9 mouse cellular contexts compared by ENCODE assay signal in genomic region chr8:33981629-33982028, GRCm38 (mm10).
DNase-seq lines count a peak whose midpoint lies in the region; ATAC-seq lines count a peak whose summit lies in the region.
"Had no signal": no experiment of that assay in that cellular context is flagged by ENCODE, and none has a peak within 500 bp of the region (broad histone marks: within the 10 kb centered on the region; RNA-seq: fewer than 3 reads in every experiment).

No protein-coding gene starts in this region.

- no peak overlapping the region for H3K27ac ChIP-seq in heart, embryonic 11.5 days (ENCODE audit: low read depth, low read length)
- H3K27ac ChIP-seq: forebrain, embryonic 15.5 days had no signal

- H3K4me1 ChIP-seq in heart, embryonic 11.5 days (ENCODE audit: control insufficient read depth, insufficient read depth, low read length): peaks cover 16% of the 10 kb centered on the region
- H3K4me1 ChIP-seq: forebrain, embryonic 15.5 days had no signal

- H3K9ac ChIP-seq in heart, embryonic 11.5 days (ENCODE audit: low read depth, low read length): no peak overlapping the region
- H3K9ac ChIP-seq: forebrain, embryonic 15.5 days had no signal

- H3K4me3 ChIP-seq in heart, embryonic 11.5 days (ENCODE audit: low read depth, low read length): no peak overlapping the region
- H3K4me3 ChIP-seq: forebrain, embryonic 15.5 days had no signal

- H3K9me3 ChIP-seq in heart, embryonic 11.5 days (replicated peaks; ENCODE audit: control insufficient read depth, low read length): no peaks in the 10 kb centered on the region
- H3K9me3 ChIP-seq: forebrain, embryonic 15.5 days had no signal

- 65% methylated on average over 4 of the region's 4 CpGs for WGBS in heart, embryonic 11.5 days (ENCODE audit: insufficient replicate concordance)

- peak; percentile 40 for DNase-seq in heart, postnatal 4 days
- DNase-seq in A20 (ENCODE audit: low read depth, low spot score) (peak; percentile 86), ZHBTc4 (ENCODE audit: low read depth, low spot score) (peak; percentile 91)
- peak; percentile 60 for DNase-seq in lung, postnatal 36 days
- no peak for DNase-seq in frontal cortex, postnatal 25 days (ENCODE audit: low spot score in 2 of 2)
- no peak for DNase-seq in layer of hippocampus, adult 11-12 months (ENCODE audit: low spot score)
- DNase-seq in cerebellum, postnatal 36 days: no peak

- H3K4me2 ChIP-seq in heart, embryonic 11.5 days: no peak overlapping the region
- H3K4me2 ChIP-seq: forebrain, embryonic 15.5 days had no signal

- H3K36me3 ChIP-seq in heart, embryonic 11.5 days (ENCODE audit: control insufficient read depth, insufficient read depth, low read length): no peaks in the 10 kb centered on the region
- H3K36me3 ChIP-seq: forebrain, embryonic 15.5 days had no signal

- no peaks in the 10 kb centered on the region for H3K27me3 ChIP-seq in heart, embryonic 11.5 days (ENCODE audit: control insufficient read depth, insufficient read depth, low read length)
- H3K27me3 ChIP-seq: forebrain, embryonic 15.5 days had no signal

- ATAC-seq in heart, embryonic 11.5 days (replicated peaks; ENCODE audit: insufficient number of reproducible peaks, low FRiP score, low TSS enrichment): no peak
- ATAC-seq: forebrain, embryonic 15.5 days had no signal

Comparison
In these comparisons a context has a peak if more than half of its experiments do, and no peak if none do; other contexts are left out.
1. DNase-seq: peak in heart, postnatal 4 days (single experiment), A20 (single experiment), ZHBTc4 (single experiment) and lung, postnatal 36 days (single experiment); none in frontal cortex, postnatal 25 days (0 of 2), layer of hippocampus, adult 11-12 months (single experiment) and cerebellum, postnatal 36 days (0 of 2).